Mouse (Mus musculus) MEL (cell line): ENCODE measurements around the gene Psmb7. TPM values are rescaled to one million over a fixed set of nuclear protein-coding genes. Genes with fewer than 3 reads are reported as not detected.

Source experiments
- DNase-seq: peaks from one replicate; pipeline ENCODE4 v3.0.0; 2011; ENCODE audit warnings: low read depth, low spot score
- H3K27ac ChIP-seq: 2 replicates; pipeline ENCODE4 v1.5.1; 2012; ENCODE audit warnings: low read depth, mild to moderate bottlenecking, control low read depth, low read length, moderate library complexity; ENCODE audit not compliant: control insufficient read depth
- H3K27me3 ChIP-seq, 2 experiments: fragments of 150-350 bp in 1 of 2; sonication (generic) in 1 of 2; 2 replicates each; pipeline ENCODE4 v1.6.1; 2012; ENCODE audit warnings: low read length in 2 of 2, mild to moderate bottlenecking in 2 of 2, improper control_type of control experiment in 1 of 2, moderate library complexity in 1 of 2; ENCODE audit not compliant: insufficient read depth in 2 of 2, control insufficient read depth in 1 of 2
- H3K36me3 ChIP-seq, 2 experiments: 2 replicates each; pipeline ENCODE4 v1.6.1; 2012 to 2014; ENCODE audit warnings: low read length in 2 of 2, improper control_type of control experiment in 1 of 2, inconsistent platforms in 1 of 2, mild to moderate bottlenecking in 1 of 2; ENCODE audit not compliant: insufficient read depth in 2 of 2, control insufficient read depth in 1 of 2
- H3K4me1 ChIP-seq, 2 experiments: fragments of 150-350 bp in 1 of 2; sonication (generic) in 1 of 2; 2 replicates each; pipeline ENCODE4 v1.6.1; 2012; ENCODE audit warnings: low read length in 2 of 2, improper control_type of control experiment in 1 of 2, mild to moderate bottlenecking in 1 of 2; ENCODE audit not compliant: insufficient read depth in 2 of 2, control insufficient read depth in 1 of 2
- H3K4me3 ChIP-seq, 2 experiments: fragments of 150-350 bp in 1 of 2; sonication (generic) in 1 of 2; 2 replicates each; pipeline ENCODE4 v1.5.1; 2012; ENCODE audit warnings: low read depth in 2 of 2, low read length in 2 of 2, mild to moderate bottlenecking in 2 of 2, moderate library complexity in 2 of 2, control low read depth in 1 of 2, improper control_type of control experiment in 1 of 2; ENCODE audit not compliant: control insufficient read depth in 1 of 2, insufficient read depth in 1 of 2
- H3K79me2 ChIP-seq: 2 replicates; pipeline ENCODE4 v1.6.1; 2012; ENCODE audit warnings: mild to moderate bottlenecking, low read length, moderate library complexity; ENCODE audit not compliant: control insufficient read depth, poor library complexity, insufficient read depth
- H3K9ac ChIP-seq: 2 replicates; pipeline ENCODE4 v1.6.1; 2012; ENCODE audit warnings: low read depth, mild to moderate bottlenecking, control low read depth, low read length, moderate library complexity; ENCODE audit not compliant: control insufficient read depth, poor library complexity, severe bottlenecking
- H3K9me3 ChIP-seq: fragments of 150-350 bp; sonication (generic); replicated peaks from 2 replicates; pipeline ENCODE4 v1.6.1; 2012; ENCODE audit warnings: mild to moderate bottlenecking, low read length, improper control_type of control experiment, moderate library complexity; ENCODE audit not compliant: insufficient read depth
- CHD2 ChIP-seq: IDR thresholded peaks from 2 replicates; pipeline ENCODE4 v1.6.1; 2011; ENCODE audit warnings: low read length, improper control_type of control experiment
- ELF1 ChIP-seq: IDR thresholded peaks from 2 replicates; pipeline ENCODE4 v1.6.1; 2014; ENCODE audit warnings: low read depth, mild to moderate bottlenecking, inconsistent platforms, low read length, improper control_type of control experiment, moderate library complexity
- GABPA ChIP-seq: IDR thresholded peaks from 2 replicates; pipeline ENCODE4 v1.6.1; 2012; ENCODE audit warnings: low read depth, mild to moderate bottlenecking, inconsistent platforms, low read length, improper control_type of control experiment, moderate library complexity
- HCFC1 ChIP-seq: IDR thresholded peaks from 2 replicates; pipeline ENCODE4 v1.6.1; 2012; ENCODE audit warnings: low read depth, mild to moderate bottlenecking, inconsistent platforms, low read length, improper control_type of control experiment, moderate library complexity
- KAT2A ChIP-seq: conservative IDR thresholded peaks from 2 replicates; pipeline ENCODE4 v1.6.1; 2012; ENCODE audit warnings: low read depth, low read length, improper control_type of control experiment, inconsistent platforms
- MAFK ChIP-seq: IDR thresholded peaks from 2 replicates; pipeline ENCODE4 v1.6.1; 2011; ENCODE audit warnings: low read depth, mild to moderate bottlenecking, low read length, improper control_type of control experiment, borderline replicate concordance
- MEF2A ChIP-seq: IDR thresholded peaks from 2 replicates; pipeline ENCODE4 v1.6.1; 2014; ENCODE audit warnings: low read depth, mild to moderate bottlenecking, inconsistent platforms, low read length, improper control_type of control experiment; ENCODE audit not compliant: poor library complexity, insufficient replicate concordance, severe bottlenecking; ENCODE audit errors: extremely low read depth
- MXI1 ChIP-seq: IDR thresholded peaks from 2 replicates; pipeline ENCODE4 v1.6.1; 2011; ENCODE audit warnings: mild to moderate bottlenecking, low read depth, low read length, improper control_type of control experiment
- MYC ChIP-seq: IDR thresholded peaks from 2 replicates; pipeline ENCODE4 v1.6.1; 2011; ENCODE audit warnings: low read depth, mild to moderate bottlenecking, low read length, improper control_type of control experiment, moderate library complexity
- NRF1 ChIP-seq: IDR thresholded peaks from 2 replicates; pipeline ENCODE4 v1.6.1; 2014; ENCODE audit warnings: low read depth, mild to moderate bottlenecking, inconsistent platforms, low read length, improper control_type of control experiment, moderate library complexity; ENCODE audit not compliant: poor library complexity, insufficient read depth, severe bottlenecking
- POLR2AphosphoS2 ChIP-seq: IDR thresholded peaks from 2 replicates; pipeline ENCODE4 v1.6.1; 2011; ENCODE audit warnings: low read length, improper control_type of control experiment
- RCOR1 ChIP-seq: IDR thresholded peaks from 2 replicates; pipeline ENCODE4 v1.6.1; 2012; ENCODE audit warnings: low read depth, mild to moderate bottlenecking, inconsistent platforms, low read length, improper control_type of control experiment
- SMC3 ChIP-seq: IDR thresholded peaks from 2 replicates; pipeline ENCODE4 v1.6.1; 2011; ENCODE audit warnings: low read depth, low read length, improper control_type of control experiment
- TAL1 ChIP-seq: IDR thresholded peaks from 2 replicates; pipeline ENCODE4 v1.6.1; 2012; ENCODE audit warnings: mild to moderate bottlenecking, inconsistent platforms, low read length, moderate library complexity, mixed read lengths
- USF1 ChIP-seq: IDR thresholded peaks from 2 replicates; pipeline ENCODE4 v1.6.1; 2014; ENCODE audit warnings: low read depth, mild to moderate bottlenecking, inconsistent platforms, low read length, improper control_type of control experiment, moderate library complexity
- ZKSCAN1 ChIP-seq: IDR thresholded peaks from 2 replicates; pipeline ENCODE4 v1.6.1; 2012; ENCODE audit warnings: low read depth, mild to moderate bottlenecking, inconsistent platforms, low read length, improper control_type of control experiment, moderate library complexity
- polyA plus RNA-seq, 2 experiments: library from polyadenylated mRNA; stranded (reverse) in 1 of 2; unstranded in 1 of 2; fragments of >175 nt in 1 of 2; fragments of >200 nt in 1 of 2; gene quantifications; 2 replicates each; pipeline versions ENCODE4 v1.2.1 to v1.2.4; 2012; ENCODE audit warnings: low replicate concordance in 2 of 2, low read depth in 1 of 2; ENCODE audit not compliant: insufficient read length in 2 of 2, insufficient read depth in 1 of 2, missing spikeins in 1 of 2
- total RNA-seq: library from RNA; depleted of rRNA; stranded (reverse); fragments of 300-350 nt; gene quantifications from 2 replicates; pipeline ENCODE4 v1.2.3, GENCODE M21; 2012

The Psmb7 gene
- total and polyA plus RNA-seq, 3 experiments = 337 to 367 TPM; not detected in 1

DNA sequence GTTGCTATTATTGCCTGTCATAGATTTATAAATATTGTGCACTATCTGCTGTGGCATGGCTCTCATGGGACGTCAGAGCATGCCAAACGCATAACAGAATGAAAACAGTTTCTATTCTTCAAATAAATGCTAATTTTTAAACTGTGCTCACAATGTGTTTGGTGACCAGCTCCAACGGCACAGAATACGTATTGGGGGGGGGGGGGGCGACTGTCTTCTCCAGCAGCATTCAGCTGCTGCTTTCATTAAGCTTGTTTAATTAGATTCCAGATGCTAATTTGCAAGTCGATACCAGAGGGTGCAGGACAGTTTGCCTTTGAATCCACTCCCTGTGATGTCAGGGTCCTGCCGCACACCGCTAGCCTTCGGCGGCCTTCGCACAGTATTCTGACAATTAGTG, 34.6 kb downstream of the Psmb7 start:
- Histone ChIP-seq H3K36me3 (peaks cover 4 to 18% of the 10 kb centered on the region in 2 experiments), H3K4me1 (peaks cover 0 to 3% of the 10 kb centered on the region in 2 experiments; a peak in 2 of 4 replicates), H3K79me2 (peaks cover 2% of the 10 kb centered on the region; the same call in 1 of the 2 replicates), H3K27ac (no peak overlapping the region), H3K9ac (no peak overlapping the region), H3K27me3 (no peaks in the 10 kb centered on the region), H3K9me3 (no peaks in the 10 kb centered on the region), H3K4me3 (no peak overlapping the region)
- no peak for DNase-seq
- TF ChIP-seq GABPA (no peak), POLR2AphosphoS2 (no peak), USF1 (no peak), KAT2A (no peak), ELF1 (no peak), CHD2 (no peak), MXI1 (no peak), MEF2A (no peak), ZKSCAN1 (no peak), SMC3 (no peak)

DNA sequence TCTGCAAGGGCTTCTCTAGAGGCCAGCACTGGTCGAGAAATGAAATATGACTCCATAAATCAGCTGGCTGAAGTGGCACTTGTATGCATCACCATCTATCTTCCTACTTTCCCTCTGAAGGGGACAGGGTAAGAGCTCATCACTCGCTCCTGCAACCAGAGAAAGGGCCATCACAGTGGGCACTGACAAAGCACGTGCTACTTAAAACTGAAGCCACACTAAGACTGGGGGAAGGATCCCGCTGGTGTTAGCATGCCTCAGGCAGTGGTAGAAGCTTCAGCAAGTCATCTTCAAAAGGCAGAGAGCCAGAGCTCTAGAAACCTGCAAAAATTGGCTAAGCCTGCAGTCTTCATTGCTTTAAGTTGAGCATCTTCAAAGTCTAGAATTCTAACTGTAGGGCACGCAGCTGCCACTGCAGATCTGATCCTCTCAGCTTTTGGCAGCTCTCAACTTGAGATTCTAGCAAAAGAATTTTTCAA, 35.0 kb downstream of the Psmb7 start:
- Histone ChIP-seq H3K27ac (no peak overlapping the region), H3K9ac (no peak overlapping the region)
- TF ChIP-seq RCOR1 (no peak), MXI1 (no peak), NRF1 (no peak), HCFC1 (no peak), MAFK (no peak), GABPA (no peak), TAL1 (no peak), USF1 (no peak), ELF1 (no peak), MYC (no peak)
- TF ChIP-seq, all 39 proteins: peak for 0
- H3K27me3 ChIP-seq = no peaks in the 10 kb centered on the region
- H3K36me3 ChIP-seq = peaks cover 0 to 18% of the 10 kb centered on the region in 2 experiments; a peak in 3 of 4 replicates
- H3K4me1 ChIP-seq = no peaks in the 10 kb centered on the region
- DNase-seq = no peak
- H3K9me3 ChIP-seq = no peaks in the 10 kb centered on the region
- H3K79me2 ChIP-seq = peaks cover 2% of the 10 kb centered on the region; the same call in 1 of the 2 replicates
- H3K4me3 ChIP-seq = no peak overlapping the region
